Mouse (Mus musculus): Measurements from ENCODE around the gene Pcca.

Gene Pcca

DNA sequence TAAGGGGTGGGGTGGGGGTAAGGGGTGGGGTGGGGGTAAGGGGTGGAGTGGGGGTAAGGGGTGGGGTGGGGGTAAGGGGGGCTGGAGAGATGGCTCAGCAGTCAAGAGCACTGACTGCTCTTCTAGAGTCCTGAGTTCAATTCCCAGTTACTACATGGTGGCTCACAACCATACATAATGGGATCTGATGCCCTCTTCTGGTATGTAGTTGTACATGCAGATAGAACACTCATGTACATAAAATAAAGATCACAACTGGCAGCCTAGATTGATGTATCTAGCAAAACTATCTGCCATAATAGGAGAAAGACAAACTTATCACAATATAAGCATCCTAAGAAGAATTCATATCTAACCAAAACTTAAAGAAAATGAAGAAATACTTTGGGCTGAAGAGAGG is 364.4 kb downstream of the Pcca start:
- DNase-seq = no peak

DNA sequence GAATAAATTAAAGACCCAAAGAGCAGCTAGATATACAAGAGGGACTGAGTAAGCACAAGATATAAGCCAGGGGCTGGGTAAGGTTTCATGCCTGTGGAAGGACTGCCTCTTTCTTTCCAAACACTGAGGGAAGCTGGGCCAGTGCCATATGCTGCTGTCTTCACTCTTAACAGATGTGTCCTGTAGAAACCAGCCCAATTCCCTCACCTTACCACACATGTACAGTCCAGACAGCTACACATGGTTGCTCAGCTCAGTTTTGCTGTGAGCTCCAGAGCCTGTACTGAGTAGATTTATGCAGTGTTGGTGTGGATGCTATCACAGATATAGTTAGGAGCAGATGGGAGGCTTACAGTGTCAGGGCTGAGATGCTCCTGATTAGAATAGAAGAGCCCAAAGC is 366.6 kb downstream of the Pcca start:
- DNase-seq = no peak

DNA sequence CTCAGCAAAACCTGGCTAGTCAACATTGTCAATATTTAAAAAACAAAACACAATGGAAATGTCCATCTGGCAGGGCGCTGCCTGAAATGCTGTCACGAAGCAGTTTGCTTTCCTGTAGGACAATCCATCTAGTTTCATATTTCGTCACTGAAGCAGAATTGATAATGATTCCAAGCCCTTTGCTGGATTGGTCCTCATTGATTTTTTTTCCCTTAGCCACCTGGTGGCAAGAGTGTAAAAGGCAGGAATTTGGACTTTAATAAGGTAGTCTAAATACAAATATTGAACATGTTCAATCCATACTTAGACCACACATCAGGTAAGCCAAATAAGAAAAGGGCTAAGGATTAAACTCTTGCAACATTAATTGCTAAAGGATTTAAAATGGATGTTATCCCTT is 367.1 kb downstream of the Pcca start:
- DNase-seq = no peak

GRCm38 (mm10) chr14:122901715-122902114 is 367.6 kb downstream of the Pcca start:
- DNase-seq = no peak

- peak; percentile 43 for DNase-seq
Measured at GRCm38 (mm10) chr14:122902136-122902535, 368.0 kb downstream of the Pcca start.

GRCm38 (mm10) chr14:122902884-122903283 is 368.8 kb downstream of the Pcca start:
- DNase-seq = peak; percentile 6

DNA sequence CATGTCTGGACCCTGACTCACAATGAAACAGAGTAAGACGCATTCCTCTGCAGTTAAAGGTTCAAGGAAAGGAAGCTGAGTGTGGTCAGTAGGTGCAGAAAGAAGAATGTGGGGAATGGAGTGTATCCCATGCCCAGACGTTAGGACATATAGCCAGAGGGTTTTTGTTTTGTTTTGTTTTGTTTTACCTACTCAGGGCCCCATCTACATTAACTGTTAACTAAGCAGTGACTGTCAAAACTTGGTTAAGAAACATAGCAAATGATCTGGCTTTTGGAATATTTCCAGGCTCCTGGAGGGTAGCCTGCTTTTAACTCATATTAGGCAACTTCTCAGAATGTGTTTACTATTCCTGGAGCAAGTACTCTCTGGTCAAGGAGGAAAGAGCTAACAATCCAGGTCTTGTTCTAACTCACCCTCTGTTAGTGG is 369.8 kb downstream of the Pcca start:
- DNase-seq = no peak

GRCm38 (mm10) chr14:122905007-122905406 is 370.9 kb downstream of the Pcca start:
- DNase-seq = no peak

DNA sequence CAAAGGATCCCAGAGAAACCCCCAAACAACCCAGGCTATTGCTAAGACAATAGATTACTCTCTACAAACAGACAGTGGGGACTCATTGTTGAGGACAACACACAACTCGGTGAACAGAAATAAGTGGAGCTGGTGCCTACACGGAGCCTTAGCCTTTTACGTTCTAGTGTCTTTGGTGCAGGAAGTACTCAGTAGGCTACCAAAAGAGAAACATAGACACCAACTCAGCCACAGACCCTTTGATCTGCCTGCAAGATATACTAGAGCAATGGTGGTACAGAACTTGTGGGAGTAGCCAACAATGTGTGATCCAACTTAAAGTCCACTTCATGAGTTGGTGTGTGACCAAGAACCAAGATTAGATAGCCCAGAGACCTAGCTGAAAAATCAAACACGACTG is 374.0 kb downstream of the Pcca start:
- no peak for DNase-seq

GRCm38 (mm10) chr14:122909368-122910091 is 375.4 kb downstream of the Pcca start:
- no peak for DNase-seq

- no peak for DNase-seq
Measured at GRCm38 (mm10) chr14:122911265-122911664, 377.1 kb downstream of the Pcca start.

DNA sequence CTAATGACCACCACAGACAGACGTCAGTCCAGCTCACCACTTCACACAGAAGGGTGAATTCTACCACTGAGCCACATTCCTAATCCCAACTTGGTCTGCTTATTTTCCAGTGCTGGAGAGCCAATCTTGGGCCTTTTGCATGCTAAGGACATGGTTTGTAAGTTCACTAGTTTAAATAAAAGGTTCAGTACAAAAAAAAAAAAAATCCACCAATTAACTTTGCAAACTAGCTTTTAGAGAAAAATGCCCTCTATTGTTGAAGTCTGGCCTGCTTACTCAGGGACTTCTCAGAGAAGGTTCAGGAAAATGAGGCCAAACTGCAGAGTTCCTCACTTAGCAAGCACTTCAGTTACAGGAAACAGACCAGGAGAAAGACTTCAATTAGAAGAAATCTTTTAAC is 378.0 kb downstream of the Pcca start:
- no peak for DNase-seq

GRCm38 (mm10) chr14:122912812-122913498 is 378.8 kb downstream of the Pcca start:
- DNase-seq = peak; percentile 74

- DNase-seq = no peak
Measured at GRCm38 (mm10) chr14:122913657-122914056, 379.5 kb downstream of the Pcca start, which contains the start of gene Ggact. TSS of gene Ggact (minus strand) at chr14:122913757.

DNA sequence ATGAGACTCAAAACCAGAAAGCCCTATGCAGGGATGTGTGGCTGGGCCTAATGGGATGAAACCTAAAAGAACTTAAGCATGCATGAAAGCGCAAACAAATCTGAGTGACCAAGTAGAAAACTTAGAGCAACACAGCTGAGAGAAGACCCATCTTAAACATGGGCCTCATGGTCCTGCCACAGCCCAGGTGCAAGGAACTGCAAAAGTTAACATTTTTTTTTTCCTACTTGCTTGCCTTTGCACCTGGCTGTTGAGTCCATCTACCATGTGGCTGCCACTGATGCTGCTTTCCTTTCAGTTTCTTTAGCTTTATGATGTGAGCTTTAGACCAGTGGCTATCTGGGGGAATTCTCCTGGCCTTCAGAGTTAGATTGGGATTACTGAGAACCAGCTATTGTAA is 383.6 kb downstream of the Pcca start:
- no peak for DNase-seq

- DNase-seq = no peak
Measured at GRCm38 (mm10) chr14:122920011-122920410, 385.9 kb downstream of the Pcca start.

GRCm38 (mm10) chr14:122936460-122936859 is 402.3 kb downstream of the Pcca start:
- DNase-seq = no peak
